Mouse (Mus musculus) adrenal gland (tissue): ENCODE measurements at regions not wholly inside any gene's neighbourhood (a gene's known extent, or its start where the extent isn't known, plus 50 kb on each side); places are given as distances from the start of the nearest gene placed in this dataset.

ENCODE experiments used
- intact Hi-C: fragments of 180-260 bp; cut with DNase I; formaldehyde crosslinking; loops from one replicate; pipeline ENCODE4 v1.15.1; 2025

- intact Hi-C loops: no loop called here
These were observed 107.9 kb downstream of the CK137956 start for GRCm38 (mm10) chr4:127862875-127863274.

DNA sequence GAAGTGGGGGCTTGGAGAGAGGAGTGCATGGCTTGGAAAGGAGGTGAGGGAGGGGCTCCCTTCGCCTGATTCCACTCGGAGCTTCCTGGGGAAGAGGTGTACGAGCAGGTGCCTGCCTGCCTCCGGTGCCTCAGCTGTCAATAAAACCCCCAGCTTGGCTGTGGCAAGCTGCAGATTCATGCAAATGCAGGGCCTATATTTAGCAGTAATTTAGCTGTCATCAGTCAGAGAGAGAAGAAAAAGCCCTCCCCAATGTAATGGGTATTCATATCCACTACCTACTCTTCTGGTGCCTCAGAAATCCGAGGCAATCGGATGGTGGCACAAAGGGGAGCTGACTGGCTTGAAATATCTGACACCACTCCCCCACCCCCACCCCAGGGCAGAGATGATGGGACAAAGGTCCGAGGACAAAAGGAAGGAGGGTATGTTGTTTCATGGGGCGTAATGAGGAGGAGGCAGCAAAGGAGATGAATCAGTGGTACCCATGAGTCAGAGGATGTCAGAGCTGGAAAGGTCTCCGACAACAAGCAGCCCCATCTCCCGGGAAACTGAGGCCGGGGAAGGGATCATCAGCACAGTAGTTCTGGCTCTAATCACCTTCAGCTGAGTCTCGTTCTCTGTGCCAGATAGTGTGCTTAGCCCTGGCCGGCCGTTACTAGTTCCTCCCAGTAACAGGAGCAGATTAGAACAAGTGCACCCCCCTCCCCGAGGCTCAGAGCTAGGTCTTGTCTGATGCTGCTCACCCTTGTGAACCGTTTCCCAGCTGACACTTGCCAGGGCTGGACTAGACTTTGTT, 109.2 kb downstream of the CK137956 start:
- intact Hi-C loops: no loop called here

- intact Hi-C loops: no loop called here
These were observed 110.5 kb downstream of the CK137956 start for GRCm38 (mm10) chr4:127860271-127860670.

- intact Hi-C loops: no loop called here
These were observed 111.2 kb downstream of the CK137956 start for GRCm38 (mm10) chr4:127859505-127859904.

GRCm38 (mm10) chr4:127858566-127858965, 112.2 kb downstream of the CK137956 start:
- intact Hi-C loops: no loop called here

- intact Hi-C loops: no loop called here
These were observed 114.9 kb downstream of the CK137956 start for GRCm38 (mm10) chr4:127855836-127856235.

DNA sequence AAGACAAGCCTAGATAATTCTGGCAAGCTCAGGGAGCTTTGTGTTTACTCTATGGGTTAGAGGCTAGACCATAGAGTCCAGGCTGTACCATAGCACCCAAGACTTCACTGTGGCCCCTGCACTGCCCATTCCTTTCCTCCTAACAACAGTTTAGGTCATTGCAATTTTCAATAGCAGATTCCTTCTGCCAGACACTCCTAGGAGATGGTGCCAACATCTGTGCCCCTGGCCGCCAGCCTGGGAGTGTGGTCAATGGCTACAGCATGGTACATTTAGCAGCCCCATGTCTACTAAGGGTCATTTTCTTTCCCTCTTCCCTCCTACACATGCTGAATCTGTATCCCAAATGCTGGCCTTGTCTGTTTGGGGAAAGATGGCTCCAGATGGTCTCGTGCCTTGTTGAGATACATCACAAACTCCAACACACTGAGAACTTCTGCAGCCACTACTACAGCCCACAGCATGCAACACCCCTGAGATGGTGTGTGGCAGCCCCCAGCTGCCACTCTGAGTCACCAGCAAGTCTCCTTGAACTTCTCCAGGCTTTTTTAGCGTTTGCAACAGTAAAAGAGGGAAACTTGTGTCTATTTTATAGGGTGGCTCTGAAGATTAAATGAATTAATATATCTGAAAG, 115.9 kb downstream of the CK137956 start:
- intact Hi-C loops: no loop called here

DNA sequence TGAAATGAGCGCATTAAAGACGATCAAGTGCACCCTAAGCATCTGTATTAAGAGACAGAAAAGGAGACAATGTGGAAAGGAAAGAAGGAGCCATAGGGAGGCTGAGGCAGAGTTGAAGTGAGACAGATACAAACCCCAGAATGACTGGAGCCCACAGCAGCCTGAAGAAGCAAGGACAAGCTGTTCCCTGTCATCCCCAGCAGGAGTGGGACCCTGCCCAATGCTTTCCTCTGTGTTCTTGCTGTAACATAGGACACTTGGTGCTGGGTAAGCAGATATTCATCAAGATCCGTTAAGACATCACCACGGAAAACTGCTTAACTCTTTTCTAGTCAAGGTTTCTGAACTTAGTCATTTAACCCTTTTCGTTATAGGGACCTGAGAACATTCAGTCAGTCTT, 121.4 kb downstream of the CK137956 start:
- intact Hi-C loops: no loop called here

DNA sequence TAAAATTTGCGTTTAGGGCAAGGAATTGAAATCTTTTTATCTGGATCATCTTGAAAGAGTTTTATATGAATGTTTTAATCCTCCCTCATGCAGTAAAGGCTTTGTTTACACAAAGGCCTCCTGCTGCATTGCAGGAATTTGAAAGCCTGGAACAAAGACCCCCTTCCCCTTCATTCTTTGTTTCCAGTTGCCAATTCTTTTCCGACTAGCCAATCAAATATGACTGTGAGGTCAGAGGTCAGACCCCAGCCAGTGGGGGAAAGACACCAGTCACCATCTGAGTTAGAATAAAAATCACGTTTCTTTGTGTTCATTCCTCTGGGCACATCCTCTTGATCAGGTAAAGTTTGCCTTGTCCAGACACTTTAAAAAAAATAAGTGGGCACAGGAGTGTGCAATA, 124.4 kb downstream of the CK137956 start:
- intact Hi-C loops: no loop called here

DNA sequence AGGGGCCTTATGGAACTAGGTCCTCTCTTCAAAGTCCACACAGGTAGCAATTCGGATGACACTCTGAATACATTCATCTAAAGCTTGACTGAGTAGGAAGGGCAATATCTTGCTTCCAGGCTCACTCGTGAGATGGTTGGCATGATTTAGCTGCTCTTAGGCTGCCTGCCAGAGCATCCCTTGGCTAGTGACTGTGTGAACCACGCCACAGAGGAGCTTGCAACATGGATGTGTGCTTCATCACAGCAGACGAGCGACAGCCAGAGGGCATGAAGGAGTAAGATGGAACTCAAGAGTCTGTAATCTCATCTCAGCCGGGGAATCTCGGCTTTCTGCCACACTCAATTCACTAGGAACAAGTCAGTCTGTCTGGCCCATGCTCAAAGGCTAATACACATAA, 127.3 kb downstream of the CK137956 start:
- intact Hi-C loops: no loop called here

DNA sequence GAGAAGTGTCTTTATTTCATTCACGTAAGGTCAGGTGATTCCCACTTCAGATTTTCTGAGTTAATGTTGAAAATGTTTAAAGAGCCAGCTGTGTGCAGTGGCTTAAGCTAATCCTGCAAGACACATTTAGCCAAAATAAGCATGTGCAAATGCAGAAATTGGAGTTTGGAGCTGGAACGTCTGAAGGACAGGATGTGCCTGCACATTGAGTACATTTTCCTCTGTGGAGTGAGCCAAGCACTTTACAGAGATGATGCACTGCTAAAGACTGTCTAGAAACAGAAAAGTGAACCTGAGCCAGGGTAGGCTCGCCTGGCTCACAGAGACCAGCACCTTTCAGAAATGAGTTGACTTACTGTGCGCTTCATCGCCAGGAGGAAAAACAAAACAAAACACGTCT, 137.1 kb downstream of the CK137956 start:
- intact Hi-C loops: no loop called here

DNA sequence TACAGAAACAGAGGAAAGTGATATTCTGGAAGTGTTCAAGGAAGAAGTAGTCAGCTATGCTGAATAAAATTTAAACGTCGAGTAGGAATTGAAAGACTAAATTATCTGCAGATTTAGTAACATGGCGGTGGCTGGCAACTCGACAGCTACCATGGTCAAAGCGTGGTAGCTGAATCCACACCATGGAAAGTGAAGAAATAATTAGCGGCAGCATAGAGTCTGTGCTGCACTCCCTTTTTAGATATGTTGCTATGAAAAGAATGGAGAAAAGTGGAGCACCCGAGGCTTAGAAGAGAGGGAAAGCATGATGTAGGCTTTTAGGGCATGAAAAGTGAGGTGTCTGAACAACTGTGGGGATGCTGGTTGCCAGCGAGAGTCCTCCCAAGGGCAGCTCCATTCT, 143.8 kb downstream of the CK137956 start:
- intact Hi-C loops: no loop called here

GRCm38 (mm10) chr4:127819501-127819900, 151.2 kb downstream of the CK137956 start:
- intact Hi-C loops: loop anchor here (10.0 kb wide), 1 partner anchor 455 kb away; no protein-coding TSS in a partner anchor

DNA sequence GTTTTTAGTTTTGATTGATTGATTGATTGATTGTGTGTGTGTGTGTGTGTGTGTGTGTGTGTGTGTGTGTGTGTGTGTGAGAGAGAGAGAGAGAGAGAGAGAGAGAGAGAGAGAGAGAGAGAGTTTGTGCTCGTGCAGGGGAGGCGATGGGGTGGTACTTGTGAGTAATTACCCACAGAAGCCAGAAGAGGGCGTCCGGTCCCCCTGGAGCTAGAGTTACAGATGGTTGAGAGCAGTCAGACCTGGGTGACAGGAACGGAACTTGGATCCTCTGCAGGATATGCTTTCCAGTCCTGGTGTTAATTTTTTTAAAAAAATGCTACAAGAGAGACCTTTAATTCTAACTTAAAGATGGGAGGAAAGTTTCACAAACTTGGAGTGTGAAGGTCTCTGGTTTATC, 151.7 kb downstream of the CK137956 start:
- intact Hi-C loops: loop anchor here (10.0 kb wide), 1 partner anchor 454 kb away; no protein-coding TSS in a partner anchor

GRCm38 (mm10) chr4:127814631-127815030, 156.1 kb downstream of the CK137956 start:
- intact Hi-C loops: loop anchor here (10.0 kb wide), 1 partner anchor 450 kb away; no protein-coding TSS in a partner anchor

- intact Hi-C loops: loop anchor here (10.0 kb wide), 1 partner anchor 447 kb away; no protein-coding TSS in a partner anchor
These were observed 158.7 kb downstream of the CK137956 start for GRCm38 (mm10) chr4:127812047-127812545.

GRCm38 (mm10) chr4:127810899-127811510, 159.7 kb downstream of the CK137956 start:
- intact Hi-C loops: loop anchor here (10.0 kb wide), 1 partner anchor 446 kb away; no protein-coding TSS in a partner anchor

DNA sequence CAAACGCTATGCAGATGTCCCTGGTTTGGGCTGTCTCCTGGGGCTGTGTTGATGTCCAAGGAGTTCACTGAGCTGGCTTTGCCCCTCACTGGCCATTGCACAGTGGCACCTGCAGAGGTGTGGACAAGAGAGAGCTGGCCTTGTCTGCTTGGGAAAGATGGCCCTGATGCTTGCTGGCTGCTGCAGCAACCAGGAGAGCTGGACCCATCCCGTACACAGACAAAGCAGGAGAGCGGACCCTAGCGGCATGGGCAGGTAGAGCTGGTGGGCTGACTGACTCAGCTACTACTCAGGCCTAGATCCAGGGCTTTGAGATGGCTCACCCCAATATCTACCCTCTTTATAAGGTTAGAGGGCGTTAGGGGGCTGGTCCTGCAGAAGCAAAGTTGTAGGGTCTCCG, 161.7 kb downstream of the CK137956 start:
- intact Hi-C loops: loop anchor here (2.0 kb wide), 1 partner anchor 272 kb away; no protein-coding TSS in a partner anchor

DNA sequence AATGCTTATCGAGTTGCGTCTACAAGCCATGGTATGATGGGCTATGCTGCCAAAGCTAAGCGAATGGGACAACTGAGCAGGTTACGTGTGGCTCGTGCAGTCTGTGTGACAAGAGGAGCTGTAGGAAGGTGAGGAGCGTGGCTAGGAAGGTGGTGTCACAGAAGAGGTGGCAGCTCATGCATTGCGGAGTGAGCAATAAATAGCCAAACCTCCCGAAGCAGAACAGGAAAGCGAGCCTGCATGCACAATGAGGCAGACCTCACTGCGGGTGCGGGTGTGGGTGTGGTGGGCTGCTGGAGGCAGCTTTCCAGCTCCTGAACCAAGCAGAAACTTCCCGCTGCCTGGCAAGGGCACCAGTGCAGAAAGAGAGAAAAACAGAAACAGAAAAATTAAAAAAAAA, 181.5 kb downstream of the CK137956 start:
- intact Hi-C loops: no loop called here

GRCm38 (mm10) chr4:127785786-127786185, 185.0 kb downstream of the CK137956 start:
- intact Hi-C loops: no loop called here

DNA sequence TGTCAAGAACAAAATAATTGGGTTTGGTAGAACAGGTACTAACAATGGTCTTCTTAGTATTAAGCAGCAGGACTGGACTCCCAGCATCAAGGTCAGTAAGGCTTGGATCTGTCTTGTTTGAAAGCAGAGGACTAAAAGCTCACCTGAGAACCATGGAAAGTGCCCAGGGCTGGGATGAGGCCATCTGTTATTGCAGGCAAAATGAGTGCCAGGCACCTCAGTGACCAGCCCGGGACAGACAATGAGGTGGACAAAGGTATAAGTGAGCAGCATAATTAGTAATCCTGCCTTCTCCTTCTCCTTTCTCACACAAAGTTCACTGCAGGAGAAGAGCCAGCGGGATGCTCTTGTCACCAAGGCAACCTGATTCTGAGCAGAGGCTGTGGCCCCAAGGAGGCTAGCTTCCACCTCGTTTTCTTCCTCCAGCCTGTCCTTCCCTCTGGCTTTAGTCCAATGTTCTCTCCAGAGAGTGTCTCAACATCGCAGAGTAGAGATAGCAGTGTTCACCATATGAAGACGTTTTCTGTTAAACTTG, 198.7 kb downstream of the CK137956 start:
- intact Hi-C loops: no loop called here

DNA sequence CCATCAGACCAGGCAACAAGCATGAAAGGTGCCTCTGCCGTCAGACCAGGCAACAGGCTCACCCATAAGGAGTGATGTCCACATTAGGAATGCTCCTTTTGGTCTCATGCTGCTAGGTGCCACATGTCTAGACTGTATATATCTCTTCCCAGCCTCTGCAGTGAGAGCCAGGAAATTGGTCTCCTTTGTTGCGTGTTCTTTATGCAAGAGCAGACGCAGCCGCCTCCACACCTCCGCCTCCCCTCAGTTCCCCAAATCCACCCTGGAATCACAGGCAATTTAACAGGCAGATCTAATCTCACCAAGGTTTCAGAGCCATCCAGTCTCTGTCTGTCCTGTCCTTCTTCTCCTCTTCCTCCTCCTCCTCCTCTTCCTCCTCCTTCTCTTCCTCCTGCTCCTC, 207.0 kb downstream of the CK137956 start:
- intact Hi-C loops: no loop called here
